Mouse (Mus musculus) layer of hippocampus, adult 2 months (tissue): ENCODE measurements around the gene Ppp1r8. TPM values are rescaled to one million over a fixed set of nuclear protein-coding genes. Genes with fewer than 3 reads are reported as not detected.

Experiments used
- DNase-seq, 2 experiments: peaks; one replicate each; pipeline ENCODE4 v3.0.0; 2022; ENCODE audit warnings: low spot score in 2 of 2
- H3K27ac ChIP-seq: fragments of 200-600 bp; 2 replicates; pipeline ENCODE4 v1.8.1; 2022
- H3K4me3 ChIP-seq: fragments of 200-600 bp; 2 replicates; pipeline ENCODE4 v1.8.1; 2022; ENCODE audit warnings: mild to moderate bottlenecking
- CTCF ChIP-seq: fragments of 200-600 bp; conservative IDR thresholded peaks from 2 replicates; pipeline ENCODE4 v1.8.1; 2022; ENCODE audit warnings: antibody characterized with exemption, mild to moderate bottlenecking, moderate library complexity
- total RNA-seq, 2 experiments: library from RNA; stranded (reverse); gene quantifications; 2 replicates each; pipeline ENCODE4 v1.2.3; 2021

The Ppp1r8 gene
- total RNA-seq, 2 experiments from 2014 or later, result 40.7 to 43.5 TPM

GRCm38 (mm10) chr4:132842281-132842906 lies 575 bp downstream of the Ppp1r8 start:
- DNase-seq, result no peak
- no peak for TF ChIP-seq CTCF
- H3K4me3 ChIP-seq, result peak overlapping the region; percentile 79
- peak overlapping the region; percentile 95 for H3K27ac ChIP-seq

- peak overlapping the region; percentile 79 for H3K4me3 ChIP-seq
- no peak for TF ChIP-seq CTCF
- no peak overlapping the region for H3K27ac ChIP-seq
- DNase-seq, result no peak
These were observed 1.5 kb downstream of the Ppp1r8 start for GRCm38 (mm10) chr4:132841493-132841892.

GRCm38 (mm10) chr4:132823614-132824366 lies 19.2 kb downstream of the Ppp1r8 start:
- Histone ChIP-seq H3K27ac (no peak overlapping the region), H3K4me3 (no peak overlapping the region)
- DNase-seq, result peak; percentile 18 to 55
- TF ChIP-seq CTCF, result peak; percentile 73

- Histone ChIP-seq H3K4me3 (no peak overlapping the region), H3K27ac (no peak overlapping the region)
- TF ChIP-seq CTCF, result peak; percentile 39
- no peak for DNase-seq
These were observed 24.5 kb downstream of the Ppp1r8 start for GRCm38 (mm10) chr4:132818442-132818841.

- no peak overlapping the region for H3K4me3 ChIP-seq
- DNase-seq, result no peak
- no peak overlapping the region for H3K27ac ChIP-seq
- TF ChIP-seq CTCF, result no peak
These were observed 26.1 kb downstream of the Ppp1r8 start for GRCm38 (mm10) chr4:132816855-132817254.

GRCm38 (mm10) chr4:132816404-132816803 lies 26.6 kb downstream of the Ppp1r8 start:
- TF ChIP-seq CTCF, result no peak
- Histone ChIP-seq H3K27ac (no peak overlapping the region), H3K4me3 (no peak overlapping the region)
- DNase-seq, result no peak

- DNase-seq, result peak; percentile 15 to 28
- no peak for TF ChIP-seq CTCF
- Histone ChIP-seq H3K4me3 (no peak overlapping the region), H3K27ac (peak overlapping the region; percentile 57; the same call in 1 of the 2 replicates)
These were observed 33.3 kb downstream of the Ppp1r8 start for GRCm38 (mm10) chr4:132809621-132810020.

GRCm38 (mm10) chr4:132807771-132808641 lies 35.0 kb downstream of the Ppp1r8 start:
- Histone ChIP-seq H3K4me3 (no peak overlapping the region), H3K27ac (no peak overlapping the region)
- no peak for DNase-seq
- no peak for TF ChIP-seq CTCF

- H3K4me3 ChIP-seq, result no peak overlapping the region
- no peak for DNase-seq
- H3K27ac ChIP-seq, result no peak overlapping the region
- TF ChIP-seq CTCF, result no peak
These were observed 36.3 kb downstream of the Ppp1r8 start for GRCm38 (mm10) chr4:132806620-132807191.

- H3K27ac ChIP-seq, result no peak overlapping the region
- no peak for DNase-seq
- TF ChIP-seq CTCF, result no peak
- no peak overlapping the region for H3K4me3 ChIP-seq
These were observed 37.3 kb downstream of the Ppp1r8 start for GRCm38 (mm10) chr4:132805599-132806197.

- Histone ChIP-seq H3K27ac (no peak overlapping the region), H3K4me3 (no peak overlapping the region)
- no peak for DNase-seq
- no peak for TF ChIP-seq CTCF
These were observed 37.8 kb downstream of the Ppp1r8 start for GRCm38 (mm10) chr4:132805146-132805545.

- H3K4me3 ChIP-seq, result no peak overlapping the region
- no peak overlapping the region for H3K27ac ChIP-seq
- TF ChIP-seq CTCF, result no peak
- no peak for DNase-seq
These were observed 38.6 kb downstream of the Ppp1r8 start for GRCm38 (mm10) chr4:132804331-132804730.
